Mouse (Mus musculus) brain, embryonic 14.5 days (tissue): ENCODE measurements at regions not wholly inside any gene's neighbourhood (a gene's known extent, or its start where the extent isn't known, plus 50 kb on each side); places are given as distances from the start of the nearest gene placed in this dataset.
"Not testable (repeated sequence)": the region's sequence is repeated elsewhere in the genome, so short reads cannot be mapped to it uniquely, and the experiment has no call there.

Source experiments
- CTCF ChIP-seq: fragments of 200-500 bp; IDR thresholded peaks from 2 replicates; pipeline ENCODE4 v1.5.1; 2012; ENCODE audit warnings: inconsistent platforms, mild to moderate bottlenecking, moderate library complexity, borderline replicate concordance; ENCODE audit not compliant: insufficient read depth, insufficient read length; ENCODE audit errors: extremely low read depth
- POLR2A ChIP-seq: fragments of 200-500 bp; IDR thresholded peaks from 2 replicates; pipeline ENCODE4 v1.6.1; 2012; ENCODE audit warnings: mild to moderate bottlenecking, inconsistent platforms, borderline replicate concordance; ENCODE audit not compliant: poor library complexity, insufficient read depth, insufficient read length, severe bottlenecking; ENCODE audit errors: extremely low read depth

DNA sequence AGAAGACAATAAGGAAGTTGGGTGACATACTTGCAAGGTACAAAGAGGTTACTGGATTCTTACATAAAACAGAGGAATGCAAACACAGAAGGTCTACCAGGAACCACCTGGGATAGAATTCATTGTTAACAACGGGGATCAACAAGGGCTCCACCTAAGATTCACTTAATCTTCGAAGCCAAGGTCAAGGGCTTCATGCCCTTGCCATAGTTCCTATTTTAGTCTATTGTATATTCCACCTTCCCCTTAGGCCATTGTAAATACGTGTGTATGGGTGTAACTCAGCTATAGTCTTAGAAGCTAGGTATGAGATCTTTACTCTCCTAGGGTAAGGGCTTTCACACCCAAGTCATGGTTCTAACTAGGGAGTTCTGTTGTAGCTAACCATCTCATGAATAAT, 882.0 kb upstream of the Gm10801 start:
- not testable (repeated sequence) for TF ChIP-seq POLR2A, CTCF
